Mouse (Mus musculus) heart, adult 18-20 months (tissue): ENCODE data around the gene Ap5b1. TPM values are rescaled to one million over a fixed set of nuclear protein-coding genes. Genes with fewer than 3 reads are reported as not detected.
A peak's percentile ranks its signal among the peaks of the same experiment; 100 is the strongest.

Source experiments
- DNase-seq, 2 experiments: peaks; one replicate each; pipeline ENCODE4 v3.0.0; 2021 to 2022; ENCODE audit warnings: mixed read lengths in 1 of 2
- total RNA-seq, 2 experiments: library from RNA; stranded (reverse); gene quantifications; 2 replicates each; pipeline ENCODE4 v1.2.3; 2021

The Ap5b1 gene
- total RNA-seq, 2 experiments from 2014 or later = 2.8 to 4.3 TPM

DNA sequence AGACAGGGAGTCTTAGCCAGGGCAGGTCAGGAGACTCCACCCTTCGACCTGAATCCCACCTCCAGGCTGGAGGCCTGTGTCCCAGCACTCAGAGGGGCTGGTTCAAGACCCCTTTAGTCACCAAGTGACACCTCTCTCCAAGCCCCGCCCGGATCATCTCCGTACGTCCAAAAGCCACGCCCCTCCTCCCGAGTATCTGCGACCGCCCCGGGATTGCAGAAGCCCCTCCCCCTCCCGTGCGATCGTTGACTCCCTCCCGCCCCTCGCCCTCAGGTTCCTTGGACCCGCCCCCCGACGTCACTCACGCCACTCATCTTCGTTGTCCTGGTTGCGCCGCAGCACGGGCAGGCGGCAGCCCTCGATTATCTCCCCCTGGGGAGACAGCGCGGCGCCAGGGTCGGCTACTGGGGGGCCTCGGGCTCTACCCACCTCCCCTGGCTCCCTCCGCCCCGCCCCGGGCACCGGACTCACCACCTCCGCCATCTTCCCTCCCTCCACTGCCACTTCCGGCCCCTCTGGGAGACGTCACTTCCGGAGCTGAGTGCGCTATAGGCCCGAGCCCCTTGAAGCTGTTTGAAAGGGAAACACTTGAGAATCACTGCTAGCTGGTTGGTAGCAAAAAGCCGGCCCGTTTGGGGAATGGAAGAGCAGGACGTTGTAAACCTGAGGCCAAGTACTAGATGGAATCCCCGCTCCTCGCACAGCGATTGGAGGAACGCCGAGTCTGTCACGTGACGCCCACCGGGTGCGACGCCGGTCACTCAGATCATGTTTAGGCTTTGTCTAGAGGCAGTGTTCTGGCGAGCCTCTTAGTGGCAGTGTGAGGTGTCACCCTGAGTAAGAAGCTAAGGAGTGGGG is 42.0 kb downstream of the Ap5b1 start, which contains the start of gene Kat5:
Gene Kat5, minus strand, starts transcription at position 691 of the 858 bp plus-strand sequence.
- DNase-seq = peak; percentile 94 to 97

DNA sequence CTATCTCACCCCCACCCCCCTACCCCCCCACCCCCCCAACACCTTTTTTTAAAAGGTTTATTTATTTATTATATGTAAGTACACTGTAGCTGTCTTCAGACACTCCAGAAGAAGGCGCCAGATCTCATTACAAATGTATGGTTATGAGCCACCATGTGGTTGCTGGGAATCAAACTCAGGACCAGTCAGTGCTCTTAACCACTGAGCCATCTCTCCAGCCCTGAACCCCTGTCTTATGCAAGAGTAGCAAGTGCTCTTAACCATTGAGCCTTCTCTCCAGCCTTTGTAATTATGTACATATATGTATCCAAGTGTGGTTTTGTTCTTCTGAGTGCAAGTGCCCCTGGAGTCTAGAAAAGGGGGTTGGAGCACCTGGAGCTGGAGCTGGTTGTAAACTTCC is 44.1 kb downstream of the Ap5b1 start:
- DNase-seq = no peak

GRCm38 (mm10) chr19:5612762-5613411 is 45.1 kb downstream of the Ap5b1 start:
- no peak for DNase-seq

- DNase-seq = no peak
Measured at GRCm38 (mm10) chr19:5614953-5615352, 47.1 kb downstream of the Ap5b1 start.

GRCm38 (mm10) chr19:5620007-5620406 is 52.2 kb downstream of the Ap5b1 start:
- no peak for DNase-seq

Other genes with a start within 250 kb of the Ap5b1 start
- gene Catsper1, start 232.3 kb upstream of the Ap5b1 start, total RNA-seq = not detected
- 10 to 100 TPM; 17.3 to 21.4 TPM for gene Cst6, start 218.5 kb upstream of the Ap5b1 start, total RNA-seq
- 10 to 100 TPM; 18.8 to 19.7 TPM for gene Eif1ad, start 201.3 kb upstream of the Ap5b1 start, total RNA-seq
- gene Banf1, start 200.9 kb upstream of the Ap5b1 start, total RNA-seq = 100 to 1,000 TPM; 121 to 125 TPM
- 10 to 100 TPM; 47.8 to 48.1 TPM for gene Sart1, start 179.3 kb upstream of the Ap5b1 start, total RNA-seq
- under 1 TPM in 1 of 2 experiments, not detected in 1; 0.59 TPM for gene Tsga10ip, start 165.5 kb upstream of the Ap5b1 start, total RNA-seq
- gene Drap1, start 143.0 kb upstream of the Ap5b1 start, total RNA-seq = 100 to 1,000 TPM; 301 to 320 TPM
- 10 to 100 TPM; 32.1 to 38.3 TPM for gene AI837181, start 142.9 kb upstream of the Ap5b1 start, total RNA-seq
- not detected for gene Fosl1, start 120.5 kb upstream of the Ap5b1 start, total RNA-seq
- 1 to 10 TPM; 6.0 to 6.7 TPM for gene Ccdc85b, start 110.1 kb upstream of the Ap5b1 start, total RNA-seq
- 10 to 100 TPM; 50.9 to 54.3 TPM for gene Fibp, start 107.4 kb upstream of the Ap5b1 start, total RNA-seq
- gene Ctsw, start 99.5 kb upstream of the Ap5b1 start, total RNA-seq = 1 to 10 TPM in 1 of 2 experiments, under 1 TPM in 1; 0.25 to 1.5 TPM
- 1 to 10 TPM; 7.2 to 7.9 TPM for gene Efemp2, start 94.1 kb upstream of the Ap5b1 start, total RNA-seq
- 10 to 100 TPM; 16.9 to 24.2 TPM for gene Mus81, start 79.6 kb upstream of the Ap5b1 start, total RNA-seq
- 100 to 1,000 TPM; 184 to 211 TPM for gene Cfl1, start 77.6 kb upstream of the Ap5b1 start, total RNA-seq
- gene 1700020D05Rik, start 64.2 kb upstream of the Ap5b1 start, total RNA-seq = under 1 TPM; 0.35 to 0.57 TPM
- 1 to 10 TPM; 4.2 to 4.3 TPM for gene Snx32, start 57.5 kb upstream of the Ap5b1 start, total RNA-seq
- gene Ovol1, start 7.4 kb upstream of the Ap5b1 start, total RNA-seq = not detected
- 10 to 100 TPM; 56.5 to 59.3 TPM for gene Rnaseh2c, start 33.8 kb downstream of the Ap5b1 start, total RNA-seq
- 10 to 100 TPM; 20.5 to 31.3 TPM for gene Kat5, start 42.2 kb downstream of the Ap5b1 start, total RNA-seq
- 10 to 100 TPM; 25.4 to 30.2 TPM for gene Rela, start 69.5 kb downstream of the Ap5b1 start, total RNA-seq
- 10 to 100 TPM; 20.3 to 24.1 TPM for gene Sipa1, start 95.7 kb downstream of the Ap5b1 start, total RNA-seq
- 10 to 100 TPM; 21.5 to 25.2 TPM for gene Map3k11, start 120.7 kb downstream of the Ap5b1 start, total RNA-seq
- gene Pcnx3, start 120.9 kb downstream of the Ap5b1 start, total RNA-seq = 10 to 100 TPM; 17.3 to 18.4 TPM
- gene Kcnk7, start 136.3 kb downstream of the Ap5b1 start, total RNA-seq = not detected
- gene Ehbp1l1, start 158.3 kb downstream of the Ap5b1 start, total RNA-seq = 100 to 1,000 TPM; 134 to 144 TPM
- gene Fam89b, start 161.6 kb downstream of the Ap5b1 start, total RNA-seq = 10 to 100 TPM; 21.6 to 26.0 TPM
- 10 to 100 TPM; 30.4 to 35.5 TPM for gene Ltbp3, start 172.9 kb downstream of the Ap5b1 start, total RNA-seq
- gene Scyl1, start 203.4 kb downstream of the Ap5b1 start, total RNA-seq = 10 to 100 TPM; 55.1 to 67.8 TPM